Mouse (Mus musculus) CD4-positive, CD25-positive, alpha-beta regulatory T cell, adult 4 months (primary cell): ENCODE results near the gene Rnpep. TPM values are rescaled to one million over a fixed set of nuclear protein-coding genes. Genes with fewer than 3 reads are reported as not detected.

Experiments used
- polyA plus RNA-seq, 2 experiments: library from polyadenylated mRNA; unstranded; fragments of 100-300 nt; shearing (Covaris generic); gene quantifications; one replicate each; pipeline ENCODE4 v1.2.1; 2017

Gene Rnpep
- polyA plus RNA-seq, 2 experiments from 2014 or later = 34.5 to 45.6 TPM

Other genes starting within 250 kb of the Rnpep start
- gene Lgr6, start 178.8 kb downstream of the Rnpep start, polyA plus RNA-seq = under 1 TPM in 1 of 2 experiments, not detected in 1; 0.08 TPM
- gene Ptpn7, start 151.4 kb downstream of the Rnpep start, polyA plus RNA-seq = 100 to 1,000 TPM; 166 to 302 TPM
- 10 to 100 TPM; 11.5 to 13.8 TPM for gene Arl8a, start 137.3 kb downstream of the Rnpep start, polyA plus RNA-seq
- not detected for gene Gpr37l1, start 116.4 kb downstream of the Rnpep start, polyA plus RNA-seq
- gene Elf3, start 25.5 kb downstream of the Rnpep start, polyA plus RNA-seq = not detected
- 100 to 1,000 TPM; 197 to 215 TPM for gene Timm17a, start 29.7 kb upstream of the Rnpep start, polyA plus RNA-seq
- gene Lmod1, start 40.7 kb upstream of the Rnpep start, polyA plus RNA-seq = under 1 TPM in 1 of 2 experiments, not detected in 1; 0.15 TPM
- under 1 TPM in 1 of 2 experiments, not detected in 1; 0.36 TPM for gene Shisa4, start 91.2 kb upstream of the Rnpep start, polyA plus RNA-seq
- 10 to 100 TPM; 39.7 to 55.9 TPM for gene Ipo9, start 146.4 kb upstream of the Rnpep start, polyA plus RNA-seq